Mouse (Mus musculus) gastrocnemius, postnatal 25 days (tissue): ENCODE data around the gene Stox2. TPM values are rescaled to one million over a fixed set of nuclear protein-coding genes. Genes with fewer than 3 reads are reported as not detected.

ENCODE experiments used
- DNase-seq: peaks from one replicate; pipeline ENCODE4 v3.0.0; 2022
- total RNA-seq, 2 experiments: library from RNA; stranded (reverse); gene quantifications; 1 replicate in 1 of 2; 2 replicates in 1 of 2; pipeline ENCODE4 v1.2.3; 2021

The Stox2 gene
- total RNA-seq, 2 experiments from 2014 or later = 6.7 to 9.2 TPM

DNA sequence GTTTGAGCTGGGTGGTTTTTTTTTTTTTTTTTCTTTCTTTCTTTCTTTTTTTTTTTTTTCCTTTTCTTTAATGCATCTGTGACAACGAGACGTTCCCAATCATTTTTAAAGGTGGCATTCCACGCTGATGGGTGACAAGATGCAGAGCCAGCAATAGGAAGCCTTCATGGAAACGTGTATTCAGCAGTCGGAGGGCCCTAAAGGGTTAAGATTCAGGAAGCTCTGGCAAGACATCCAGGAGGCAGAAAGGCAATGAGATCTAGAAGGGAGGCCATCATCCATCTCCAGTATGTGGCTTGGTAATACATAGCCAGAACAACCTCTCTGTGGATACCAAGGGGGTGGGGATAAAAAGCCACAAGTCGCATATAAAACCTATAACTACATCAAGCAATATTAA, 156.5 kb downstream of the Stox2 start:
- DNase-seq = no peak

DNA sequence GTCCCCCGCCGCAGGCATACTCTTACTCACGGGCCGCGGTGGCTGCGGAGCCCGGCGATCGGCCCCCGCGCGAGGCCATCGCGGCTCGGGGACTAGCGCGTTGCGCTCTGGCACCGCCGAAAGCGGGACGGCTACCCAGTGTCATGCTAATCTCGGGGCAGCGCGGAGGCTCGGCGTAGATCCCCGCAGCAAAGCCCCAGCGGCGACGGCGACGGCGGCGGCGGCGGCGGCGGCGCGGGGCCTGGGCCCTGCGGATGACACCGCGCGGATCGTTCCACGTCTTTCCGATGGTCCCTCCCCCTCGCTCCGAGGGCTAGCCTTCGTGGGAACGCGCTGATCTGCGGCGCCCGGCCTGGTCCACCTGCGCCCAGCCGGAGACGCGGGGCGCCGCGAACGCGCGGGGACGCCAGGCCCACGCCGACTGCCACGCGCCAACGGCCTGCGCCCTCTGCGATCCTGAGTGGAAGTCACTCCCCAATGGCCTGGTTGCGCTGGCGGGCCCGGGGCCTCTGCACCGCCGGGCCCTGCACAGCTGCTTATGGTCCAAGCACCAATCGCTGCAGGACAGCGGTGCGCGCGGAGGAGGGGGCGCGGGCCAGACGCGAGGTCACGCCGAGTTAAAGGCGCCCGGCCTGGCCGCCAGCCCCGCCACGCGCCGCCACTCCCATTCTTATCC, 157.2 kb downstream of the Stox2 start:
- peak; percentile 76 for DNase-seq

- peak; percentile 31 for DNase-seq
Observed at GRCm38 (mm10) chr8:47288131-47288865, 157.9 kb downstream of the Stox2 start.

DNA sequence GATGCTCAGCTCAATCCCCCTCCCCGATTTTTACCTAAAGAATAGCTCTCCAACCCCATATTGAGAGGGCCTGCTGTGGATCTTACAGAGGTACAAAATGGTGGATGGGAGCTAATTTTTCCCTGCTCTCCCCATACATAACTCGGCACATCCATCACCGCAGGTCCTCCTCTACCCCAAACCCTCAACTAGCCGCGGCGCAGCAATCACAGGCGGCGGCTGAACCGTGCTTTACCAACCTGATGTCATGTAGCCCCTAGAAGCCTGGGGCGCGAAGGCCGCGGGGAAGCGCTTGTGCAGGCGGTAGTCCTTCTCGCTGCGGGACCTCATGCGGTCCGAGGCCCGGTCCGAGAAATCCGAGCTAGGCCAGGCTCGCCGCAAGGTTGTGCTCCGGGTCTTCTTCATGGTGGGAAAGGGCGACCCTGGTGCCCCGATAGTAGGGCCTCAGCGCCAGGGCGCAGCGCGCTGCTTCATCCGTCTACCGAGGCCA, 158.5 kb downstream of the Stox2 start:
- DNase-seq = no peak

- DNase-seq = no peak
Observed at GRCm38 (mm10) chr8:47287201-47287621, 159.0 kb downstream of the Stox2 start.

GRCm38 (mm10) chr8:47286081-47286700, 160.0 kb downstream of the Stox2 start:
- no peak for DNase-seq

DNA sequence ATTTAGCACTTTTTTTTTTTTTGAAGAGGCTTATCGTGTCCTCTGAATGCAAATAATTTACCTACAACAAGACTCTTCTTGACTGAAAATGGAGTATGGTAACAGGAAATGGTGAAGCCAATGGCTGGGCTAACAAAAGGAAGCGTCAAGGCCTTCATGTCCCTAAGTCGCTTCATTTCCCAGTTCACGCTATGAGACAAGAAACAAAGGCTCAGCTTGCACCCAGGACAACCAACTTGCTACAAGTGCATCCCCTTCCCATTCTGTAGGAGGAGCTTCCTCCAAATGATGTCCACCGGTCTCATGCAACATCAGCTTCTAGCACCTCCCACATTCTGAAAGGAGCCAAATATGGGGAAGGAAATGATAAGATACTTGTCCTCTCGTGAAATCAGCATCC, 160.7 kb downstream of the Stox2 start:
- DNase-seq = no peak

DNA sequence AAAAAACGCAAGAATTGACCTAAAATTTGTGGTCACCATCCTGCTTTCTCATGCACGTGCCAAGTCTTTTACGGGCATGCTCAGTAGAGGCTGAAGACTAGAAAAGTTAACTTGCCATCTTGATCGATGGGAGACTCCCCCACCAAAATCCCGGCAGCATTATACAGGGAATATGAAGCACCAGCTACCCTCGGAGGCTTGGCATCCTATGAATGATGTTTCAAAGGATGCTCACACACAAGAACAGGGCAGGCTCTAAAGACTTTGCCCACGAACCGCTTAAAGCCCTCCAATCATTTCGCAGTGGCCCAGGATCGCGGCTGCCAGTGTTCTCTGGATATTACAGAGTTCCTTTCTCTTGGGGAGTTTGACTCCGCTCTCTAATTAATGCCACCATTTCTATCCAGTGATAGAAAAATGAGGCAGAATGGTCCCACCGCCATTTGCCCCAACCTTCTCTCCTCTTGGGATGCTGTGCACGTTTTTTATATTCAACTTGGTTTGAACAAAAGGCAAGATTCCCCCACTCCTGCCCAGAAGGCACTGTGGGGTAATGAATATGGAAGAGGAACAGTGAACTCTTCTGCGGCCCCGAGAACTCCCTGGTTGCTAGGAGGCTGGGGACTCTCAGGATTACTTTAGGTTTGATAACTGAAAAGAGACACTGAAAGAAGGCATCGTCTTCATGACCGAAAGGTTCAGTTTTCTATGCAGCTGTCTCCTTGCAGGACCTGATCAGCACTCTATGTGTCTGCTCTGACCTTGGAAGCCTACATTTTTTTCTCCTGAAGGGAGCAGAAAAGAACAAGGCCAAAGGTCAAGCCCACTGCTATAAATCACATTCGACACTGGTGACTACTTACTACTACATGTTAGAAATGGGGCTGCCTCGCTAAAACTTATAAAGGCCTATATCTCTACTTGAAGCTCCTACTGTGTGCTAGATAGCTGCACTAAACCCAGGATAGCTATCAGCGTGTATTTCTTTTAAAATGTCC, 161.5 kb downstream of the Stox2 start:
- no peak for DNase-seq

DNA sequence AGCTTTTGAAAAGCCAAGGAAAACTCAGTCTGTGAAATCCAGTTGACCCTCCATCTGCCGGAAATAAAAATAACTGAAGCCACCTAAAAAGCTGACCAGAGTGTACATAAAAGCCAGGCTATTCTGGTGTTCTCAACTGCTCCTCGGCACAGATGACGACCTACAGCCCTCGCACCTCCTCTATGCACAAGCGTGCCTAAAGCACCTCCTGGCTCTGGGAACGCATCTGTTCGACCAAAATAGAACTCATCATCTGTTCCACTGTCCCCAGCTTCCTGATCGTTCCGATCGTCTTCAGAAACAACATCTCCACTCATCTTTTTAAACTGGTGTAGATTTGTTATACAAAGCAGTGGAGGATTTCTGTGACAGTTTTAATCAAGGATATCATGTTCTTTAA, 166.3 kb downstream of the Stox2 start:
- no peak for DNase-seq

GRCm38 (mm10) chr8:47278211-47278610, 168.0 kb downstream of the Stox2 start:
- no peak for DNase-seq

- DNase-seq = no peak
Observed at GRCm38 (mm10) chr8:47268931-47269330, 177.2 kb downstream of the Stox2 start.

DNA sequence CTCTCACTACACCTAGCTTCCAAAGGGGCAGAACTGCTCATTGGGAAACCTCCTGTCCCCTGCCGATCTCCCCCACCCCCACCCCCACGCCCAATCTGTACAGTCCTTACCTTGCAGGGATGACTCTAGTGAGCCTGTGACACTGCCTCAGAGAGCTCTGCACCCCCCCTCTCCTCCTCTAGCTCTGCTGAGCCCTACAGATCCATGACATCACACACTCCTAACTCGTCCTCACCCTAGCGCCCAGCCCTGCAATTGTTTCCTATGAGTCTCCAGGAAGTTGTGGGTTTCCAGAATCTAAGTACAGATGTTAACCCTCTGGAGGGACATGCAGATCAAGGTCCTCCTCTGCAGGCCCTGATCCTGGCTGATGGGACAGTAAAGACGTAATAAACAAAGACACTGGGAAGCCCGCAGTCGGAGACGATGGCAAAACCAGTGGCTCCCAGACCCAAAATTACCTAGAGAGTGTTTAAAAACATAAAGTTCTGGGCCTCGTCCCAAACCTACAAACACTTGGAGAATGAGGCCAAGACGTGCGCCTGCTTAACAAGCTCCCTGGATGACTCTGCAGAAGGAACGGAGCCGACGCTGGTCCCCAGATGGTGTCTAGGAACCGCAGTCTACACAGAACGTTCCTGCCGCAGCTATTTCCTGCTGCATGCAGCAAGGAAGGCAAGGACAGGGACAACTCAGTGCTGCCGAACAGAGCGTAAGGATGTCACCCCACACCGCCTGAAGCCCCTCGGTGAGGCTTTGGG, 177.9 kb downstream of the Stox2 start:
- no peak for DNase-seq

GRCm38 (mm10) chr8:47263070-47263843, 182.9 kb downstream of the Stox2 start:
- no peak for DNase-seq

- DNase-seq = no peak
Observed at GRCm38 (mm10) chr8:47260751-47261474, 185.2 kb downstream of the Stox2 start.

DNA sequence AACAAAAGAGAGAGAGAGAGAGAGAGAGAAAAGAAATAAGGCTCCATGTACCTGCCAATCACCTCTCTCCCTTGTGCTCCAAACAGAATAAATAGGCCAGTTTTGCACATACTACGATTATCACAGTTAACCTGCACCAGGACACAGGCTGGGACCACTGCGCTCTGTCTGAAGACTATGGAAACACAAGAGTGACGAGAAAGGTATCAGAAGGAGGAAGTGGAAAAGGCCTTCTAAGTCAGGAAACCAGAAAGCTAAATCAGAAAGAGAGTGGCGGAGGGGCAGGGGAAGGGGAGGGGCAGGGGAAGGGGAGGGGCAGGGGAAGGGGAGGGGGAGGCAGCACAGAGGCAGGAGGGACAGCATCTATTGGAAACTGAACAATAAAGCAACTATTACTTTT, 195.3 kb downstream of the Stox2 start:
- no peak for DNase-seq

- DNase-seq = no peak
Observed at GRCm38 (mm10) chr8:47245116-47245515, 201.0 kb downstream of the Stox2 start.

GRCm38 (mm10) chr8:47244202-47244601, 202.0 kb downstream of the Stox2 start:
- no peak for DNase-seq

DNA sequence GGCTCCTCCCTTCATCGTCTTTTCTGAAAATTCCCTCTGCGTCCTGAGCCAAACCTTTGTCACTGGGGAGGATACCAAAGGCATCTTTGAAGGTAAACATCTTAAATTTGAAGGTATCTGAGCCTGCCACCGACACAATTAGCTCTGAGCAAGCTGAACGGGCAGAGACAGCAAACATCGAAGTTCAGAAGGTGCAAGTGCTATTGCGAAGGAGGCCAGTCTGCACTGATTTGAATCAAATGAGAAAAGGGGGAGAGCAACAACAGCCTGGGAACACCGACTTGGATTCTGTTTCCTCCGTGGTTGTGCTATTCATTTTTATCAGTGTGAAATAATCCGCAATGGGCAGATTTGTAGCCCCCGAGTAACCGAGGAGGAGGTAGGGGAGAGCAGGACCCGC, 202.5 kb downstream of the Stox2 start:
- DNase-seq = no peak

GRCm38 (mm10) chr8:47243016-47243630, 203.0 kb downstream of the Stox2 start:
- DNase-seq = no peak
